Mouse (Mus musculus) myocyte (in vitro differentiated cells): ENCODE measurements around the gene Brpf1.

Experiments
- E2F4 ChIP-seq: IDR thresholded peaks from one replicate; pipeline ENCODE4 v1.6.1; 2011; ENCODE audit warnings: mild to moderate bottlenecking, control low read depth, moderate library complexity; ENCODE audit not compliant: insufficient read depth
- MAX ChIP-seq: IDR thresholded peaks from one replicate; pipeline ENCODE4 v1.6.1; 2011; ENCODE audit warnings: low read depth, mild to moderate bottlenecking, control low read depth
- MYOG ChIP-seq, 3 experiments: IDR thresholded peaks; one replicate each; pipeline ENCODE4 v1.6.1; 2011; ENCODE audit warnings: control low read depth in 2 of 3, low read depth in 2 of 3, mild to moderate bottlenecking in 2 of 3; ENCODE audit not compliant: insufficient read length in 2 of 3, control insufficient read depth in 1 of 3, insufficient read depth in 1 of 3
- POLR2A ChIP-seq: IDR thresholded peaks from one replicate; pipeline ENCODE4 v1.6.1; 2011; ENCODE audit warnings: low read depth, mild to moderate bottlenecking, control low read depth, moderate library complexity; ENCODE audit not compliant: insufficient read length
- POLR2AphosphoS2 ChIP-seq: IDR thresholded peaks from one replicate; pipeline ENCODE4 v1.6.1; 2011; ENCODE audit warnings: low read depth, control low read depth; ENCODE audit not compliant: insufficient read length
- REST ChIP-seq: IDR thresholded peaks from one replicate; pipeline ENCODE4 v1.6.1; 2011; ENCODE audit warnings: mild to moderate bottlenecking, control low read depth, moderate library complexity; ENCODE audit not compliant: insufficient read depth, insufficient read length
- TCF3 ChIP-seq: IDR thresholded peaks from one replicate; pipeline ENCODE4 v1.6.1; 2011; ENCODE audit warnings: low read depth, control low read depth; ENCODE audit not compliant: insufficient read length

- peak; percentile 87 for TF ChIP-seq POLR2A
- peak; percentile 25 for TF ChIP-seq REST
- no peak for TF ChIP-seq MYOG (IDR thresholded peaks at IDR 0.05; ENCODE audit: control insufficient read depth in 1 of 3, insufficient read depth in 1 of 3, insufficient read length in 2 of 3, low read depth in 2 of 3)
- TF ChIP-seq TCF3, result no peak
- TF ChIP-seq E2F4, result no peak
- TF ChIP-seq POLR2AphosphoS2, result peak; percentile 90
- TF ChIP-seq MAX, result no peak
Measured at GRCm38 (mm10) chr6:113306986-113307349, at the start of gene Brpf1.
